Mouse (Mus musculus): ENCODE results near the gene Lat2.

DNA sequence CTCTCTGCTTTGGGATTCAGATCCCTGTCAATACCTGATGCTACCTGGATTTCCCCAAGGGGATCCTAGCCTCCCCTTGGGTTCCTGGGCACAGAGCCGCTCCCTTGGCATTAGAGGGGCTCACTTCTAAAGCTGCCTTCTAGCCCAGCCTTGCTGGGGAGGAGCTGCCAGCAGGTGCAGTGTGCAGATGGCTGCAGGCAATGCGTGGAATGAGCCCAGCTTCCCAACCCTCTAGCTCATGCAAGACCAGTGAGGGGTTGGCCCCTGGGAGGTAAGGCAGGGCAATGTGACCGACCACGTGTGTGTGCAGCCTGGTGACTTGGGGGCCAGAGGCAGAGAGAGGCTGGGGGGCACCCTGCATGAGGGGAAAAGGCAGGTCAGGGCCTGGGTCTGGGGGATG lies 41.9 kb upstream of the Lat2 start:
- TF ChIP-seq CTCF (IDR thresholded peaks at IDR 0.05; ENCODE audit: borderline replicate concordance, extremely low read depth, insufficient read depth, insufficient read length) (no peak), POLR2A (IDR thresholded peaks at IDR 0.05; ENCODE audit: borderline replicate concordance, extremely low read depth, insufficient read depth, insufficient read length, poor library complexity, severe bottlenecking) (no peak)

Measured in brain, embryonic 14.5 days (tissue).